Mouse (Mus musculus) cortical plate, adult 2 months (tissue): ENCODE measurements around the gene Tns1.

Source experiments
- CTCF ChIP-seq: fragments of 200-500 bp; IDR thresholded peaks from 2 replicates; pipeline ENCODE4 v1.5.1; 2011; ENCODE audit warnings: mild to moderate bottlenecking, control low read depth, low read length; ENCODE audit not compliant: insufficient read depth; ENCODE audit errors: extremely low read depth
- POLR2A ChIP-seq: fragments of 200-500 bp; IDR thresholded peaks from 2 replicates; pipeline ENCODE4 v1.6.1; 2011; ENCODE audit warnings: mild to moderate bottlenecking, low read length, control low read depth; ENCODE audit not compliant: insufficient read depth; ENCODE audit errors: extremely low read depth

DNA sequence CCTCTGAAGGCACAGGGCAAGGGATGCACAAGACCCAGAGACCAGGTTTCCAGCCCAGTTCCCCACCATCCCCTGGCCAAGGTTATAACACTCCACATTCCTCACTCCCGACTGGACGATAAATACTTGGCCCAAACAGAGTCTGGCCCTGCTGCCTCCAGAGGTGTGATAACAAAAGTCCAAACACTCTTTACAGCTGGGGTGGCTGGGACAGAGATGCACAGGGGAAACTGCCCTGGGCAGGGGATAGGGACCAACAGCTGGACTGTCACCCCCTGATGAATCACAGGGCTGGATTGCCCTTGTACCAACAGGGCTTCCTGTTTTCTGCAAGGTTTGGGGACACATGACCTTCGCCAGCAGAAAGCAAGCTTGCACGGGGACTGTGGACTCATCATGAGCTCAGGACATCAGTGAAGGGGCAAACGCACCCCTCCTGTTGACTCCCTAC lies 125.3 kb downstream of the Tns1 start:
- TF ChIP-seq POLR2A (no peak), CTCF (no peak)
